Mouse (Mus musculus) heart, embryonic 12.5 days (tissue): ENCODE data around the gene Tbxas1. TPM values are rescaled to one million over a fixed set of nuclear protein-coding genes. Genes with fewer than 3 reads are reported as not detected.

ENCODE experiments used
- ATAC-seq: fragments of 200-750 bp; cut with Nextera tagmentation; 2 replicates; pipeline ENCODE4 v1.8.0; 2017; ENCODE audit warnings: moderate TSS enrichment, moderate library complexity; ENCODE audit not compliant: insufficient number of reproducible peaks, low FRiP score
- H3K27ac ChIP-seq: fragments of 300-500 bp; sonication (generic); 2 replicates; pipeline ENCODE4 v1.5.1; 2016; ENCODE audit warnings: mild to moderate bottlenecking, moderate library complexity; ENCODE audit not compliant: poor library complexity, severe bottlenecking
- H3K27me3 ChIP-seq: fragments of 300-500 bp; sonication (generic); replicated peaks from 2 replicates; pipeline ENCODE4 v1.6.1; 2016; ENCODE audit warnings: mild to moderate bottlenecking, moderate library complexity
- H3K36me3 ChIP-seq: fragments of 300-500 bp; sonication (generic); 2 replicates; pipeline ENCODE4 v1.6.1; 2016; ENCODE audit warnings: mild to moderate bottlenecking, moderate library complexity
- H3K4me1 ChIP-seq: fragments of 300-500 bp; sonication (generic); replicated peaks from 2 replicates; pipeline ENCODE4 v1.6.1; 2016; ENCODE audit warnings: mild to moderate bottlenecking
- H3K4me2 ChIP-seq: fragments of 300-500 bp; sonication (generic); 2 replicates; pipeline ENCODE4 v1.6.1; 2016; ENCODE audit warnings: mild to moderate bottlenecking, moderate library complexity
- H3K4me3 ChIP-seq: fragments of 300-500 bp; sonication (generic); 2 replicates; pipeline ENCODE4 v1.5.1; 2016; ENCODE audit warnings: mild to moderate bottlenecking
- H3K9ac ChIP-seq: fragments of 300-500 bp; sonication (generic); 2 replicates; pipeline ENCODE4 v1.6.1; 2016; ENCODE audit warnings: mild to moderate bottlenecking, moderate library complexity
- H3K9me3 ChIP-seq: fragments of 300-500 bp; sonication (generic); replicated peaks from 2 replicates; pipeline ENCODE4 v1.6.1; 2016; ENCODE audit warnings: mild to moderate bottlenecking, moderate library complexity
- WGBS: fragments of 180-500 bp; shearing (Covaris S2); methylation state at CpG from one replicate; pipeline ENCODE4 v1.1.7; 2016; 5-methylcytosine and 5-hydroxymethylcytosine counted together
- polyA plus RNA-seq: library from polyadenylated mRNA; unstranded; fragments of >200 nt; fragmentation: Nextera tagmentation; extraction: Ambion mirVana; gene quantifications from 2 replicates; pipeline ENCODE4 v1.2.1, GENCODE M21; 2016

The Tbxas1 gene
- polyA plus RNA-seq, 1 experiment from 2014 or later: 3.4 TPM

DNA sequence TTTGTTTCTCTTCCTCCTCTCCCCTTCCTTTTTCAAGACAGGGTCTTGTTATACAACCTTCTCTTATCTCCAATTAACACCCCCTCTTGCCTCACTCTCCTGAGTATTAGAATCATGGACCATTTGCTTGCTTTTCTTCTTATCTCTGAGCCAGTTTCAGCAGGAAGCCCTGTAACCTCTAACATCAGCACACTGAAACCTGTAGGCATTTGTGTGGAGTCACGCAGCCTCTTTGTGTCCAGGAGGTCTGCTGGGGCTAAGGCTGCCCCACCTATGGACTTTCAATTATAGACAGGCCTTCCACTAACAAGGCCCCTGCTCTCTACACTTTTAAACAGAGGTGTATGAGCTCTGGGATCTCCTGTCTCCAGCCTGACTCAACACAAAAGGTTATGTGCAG is 146.7 kb downstream of the Tbxas1 start:
- WGBS: 53% methylated on average over 1 of the region's 1 CpGs
- Histone ChIP-seq H3K27ac (no peak overlapping the region), H3K4me2 (no peak overlapping the region), H3K4me1 (peaks cover 49% of the 10 kb centered on the region), H3K4me3 (no peak overlapping the region), H3K27me3 (no peaks in the 10 kb centered on the region), H3K9ac (no peak overlapping the region), H3K36me3 (no peaks in the 10 kb centered on the region), H3K9me3 (no peaks in the 10 kb centered on the region)
- ATAC-seq: no peak

- Histone ChIP-seq H3K4me3 (no peak overlapping the region), H3K4me1 (peaks cover 43% of the 10 kb centered on the region), H3K27ac (no peak overlapping the region), H3K9ac (no peak overlapping the region), H3K4me2 (no peak overlapping the region), H3K9me3 (no peaks in the 10 kb centered on the region), H3K36me3 (no peaks in the 10 kb centered on the region), H3K27me3 (no peaks in the 10 kb centered on the region)
- no peak for ATAC-seq
- WGBS: 59% methylated on average over 7 of the region's 7 CpGs
Measured at GRCm38 (mm10) chr6:39022461-39023181, 147.4 kb downstream of the Tbxas1 start.

- Histone ChIP-seq H3K4me3 (no peak overlapping the region), H3K36me3 (no peaks in the 10 kb centered on the region), H3K4me2 (no peak overlapping the region), H3K27ac (peak overlapping the region; percentile 31; the same call in 1 of the 2 replicates), H3K9me3 (no peaks in the 10 kb centered on the region), H3K4me1 (peaks cover 33% of the 10 kb centered on the region), H3K9ac (no peak overlapping the region), H3K27me3 (no peaks in the 10 kb centered on the region)
- no peak for ATAC-seq
- WGBS: 55% methylated on average over 4 of the region's 4 CpGs
Measured at GRCm38 (mm10) chr6:39024631-39025030, 149.4 kb downstream of the Tbxas1 start.

GRCm38 (mm10) chr6:39025038-39025437 is 149.8 kb downstream of the Tbxas1 start:
- no peak for ATAC-seq
- Histone ChIP-seq H3K27me3 (no peaks in the 10 kb centered on the region), H3K4me2 (no peak overlapping the region), H3K9me3 (no peaks in the 10 kb centered on the region), H3K4me1 (peaks cover 30% of the 10 kb centered on the region), H3K9ac (no peak overlapping the region), H3K4me3 (no peak overlapping the region), H3K36me3 (no peaks in the 10 kb centered on the region), H3K27ac (peak overlapping the region; percentile 31; the same call in 1 of the 2 replicates)
- 27% methylated on average over 7 of the region's 7 CpGs for WGBS

GRCm38 (mm10) chr6:39030714-39031113 is 155.5 kb downstream of the Tbxas1 start:
- WGBS: 75% methylated on average over 4 of the region's 4 CpGs
- Histone ChIP-seq H3K27me3 (no peaks in the 10 kb centered on the region), H3K4me2 (no peak overlapping the region), H3K9ac (no peak overlapping the region), H3K9me3 (no peaks in the 10 kb centered on the region), H3K36me3 (no peaks in the 10 kb centered on the region), H3K27ac (no peak overlapping the region), H3K4me3 (no peak overlapping the region), H3K4me1 (no peaks in the 10 kb centered on the region)
- ATAC-seq: no peak

DNA sequence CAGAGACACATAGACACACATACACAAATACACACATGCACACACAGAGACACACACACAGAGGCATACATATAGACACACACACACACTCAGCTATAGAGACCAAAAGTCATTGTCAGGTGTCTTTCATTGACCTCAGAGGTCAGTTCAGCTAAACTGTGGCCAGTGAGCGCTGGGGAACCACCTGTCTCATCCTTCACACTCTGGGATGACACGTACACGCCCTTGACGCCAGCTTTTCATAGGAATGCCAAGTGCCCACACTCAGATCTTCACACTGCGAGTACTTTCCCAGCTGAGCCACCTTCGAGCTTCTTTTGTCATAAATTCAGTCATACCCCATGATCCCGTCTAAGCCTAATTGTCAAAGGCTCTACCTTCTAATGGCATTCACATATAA is 158.5 kb downstream of the Tbxas1 start:
- Histone ChIP-seq H3K9ac (no peak overlapping the region), H3K27me3 (no peaks in the 10 kb centered on the region), H3K36me3 (no peaks in the 10 kb centered on the region), H3K4me2 (no peak overlapping the region), H3K9me3 (no peaks in the 10 kb centered on the region), H3K4me3 (no peak overlapping the region), H3K27ac (no peak overlapping the region), H3K4me1 (no peaks in the 10 kb centered on the region)
- WGBS: 78% methylated on average over 7 of the region's 7 CpGs
- ATAC-seq: no peak

DNA sequence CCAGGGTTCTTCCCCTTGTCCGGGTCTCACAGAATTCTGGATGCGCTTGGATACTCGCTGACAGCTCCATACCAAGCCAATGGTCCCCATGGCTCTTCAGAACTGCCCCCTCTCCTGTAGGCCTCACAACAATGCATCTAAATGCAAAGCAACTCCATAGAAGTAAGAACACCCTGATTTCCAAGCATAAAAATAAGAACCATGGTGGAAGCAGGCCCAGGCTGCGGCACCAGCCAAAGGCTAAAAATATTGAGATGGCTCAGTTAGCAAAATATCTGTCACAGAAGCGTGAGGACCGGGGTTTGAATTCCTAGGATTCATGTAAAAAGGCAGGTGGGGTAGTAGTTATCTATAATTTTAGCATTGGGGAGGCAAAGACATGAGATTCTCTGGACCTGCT is 159.8 kb downstream of the Tbxas1 start:
- 87% methylated on average over 6 of the region's 6 CpGs for WGBS
- no peak overlapping the region for H3K27ac ChIP-seq
- H3K4me1 ChIP-seq: no peaks in the 10 kb centered on the region
- H3K27me3 ChIP-seq: no peaks in the 10 kb centered on the region
- ATAC-seq: no peak
- no peaks in the 10 kb centered on the region for H3K36me3 ChIP-seq
- no peak overlapping the region for H3K4me2 ChIP-seq
- no peak overlapping the region for H3K4me3 ChIP-seq
- no peaks in the 10 kb centered on the region for H3K9me3 ChIP-seq
- no peak overlapping the region for H3K9ac ChIP-seq

DNA sequence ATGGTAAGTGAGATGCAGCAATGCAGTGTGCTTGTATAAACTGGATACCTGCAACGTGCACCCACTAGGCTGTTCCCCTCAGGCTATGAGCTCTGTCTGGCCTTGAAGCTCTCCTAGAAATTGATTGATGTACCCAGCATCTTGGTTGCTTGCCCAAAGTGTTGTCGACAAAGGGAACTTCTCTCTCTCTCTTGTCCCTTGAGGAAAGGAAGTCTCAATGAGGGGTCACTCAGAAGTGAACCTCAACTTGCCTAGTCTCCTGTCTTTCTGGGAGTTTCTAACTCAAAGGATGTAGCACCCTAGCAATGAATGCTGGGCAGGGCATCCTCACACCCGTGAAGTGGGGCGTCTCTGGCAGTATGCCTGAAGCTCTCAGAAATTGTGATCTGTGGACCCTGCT is 161.0 kb downstream of the Tbxas1 start:
- 83% methylated on average over 4 of the region's 4 CpGs for WGBS
- no peaks in the 10 kb centered on the region for H3K36me3 ChIP-seq
- ATAC-seq: no peak
- no peaks in the 10 kb centered on the region for H3K4me1 ChIP-seq
- no peaks in the 10 kb centered on the region for H3K9me3 ChIP-seq
- no peak overlapping the region for H3K9ac ChIP-seq
- H3K4me3 ChIP-seq: no peak overlapping the region
- no peak overlapping the region for H3K27ac ChIP-seq
- no peak overlapping the region for H3K4me2 ChIP-seq
- no peaks in the 10 kb centered on the region for H3K27me3 ChIP-seq

DNA sequence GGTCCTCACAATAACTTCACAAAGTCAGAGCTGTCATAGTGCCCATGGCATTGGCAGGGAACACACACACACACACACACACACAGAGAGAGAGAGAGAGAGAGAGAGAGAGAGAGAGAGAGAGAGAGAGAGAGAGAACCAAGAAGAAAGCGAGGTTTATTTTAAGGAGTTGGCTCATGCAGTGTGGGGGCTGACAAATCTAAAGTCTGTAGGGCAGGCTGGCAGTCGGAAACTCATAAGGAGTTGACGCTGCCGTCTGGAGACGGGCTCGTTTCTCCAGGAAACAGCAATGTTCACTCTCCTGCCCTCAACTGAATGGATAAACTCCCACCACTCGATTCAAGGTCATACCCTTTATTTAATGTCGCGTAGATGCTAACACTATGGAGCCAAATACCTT is 165.2 kb downstream of the Tbxas1 start:
- no peak overlapping the region for H3K9ac ChIP-seq
- WGBS: 70% methylated on average over 9 of the region's 9 CpGs

DNA sequence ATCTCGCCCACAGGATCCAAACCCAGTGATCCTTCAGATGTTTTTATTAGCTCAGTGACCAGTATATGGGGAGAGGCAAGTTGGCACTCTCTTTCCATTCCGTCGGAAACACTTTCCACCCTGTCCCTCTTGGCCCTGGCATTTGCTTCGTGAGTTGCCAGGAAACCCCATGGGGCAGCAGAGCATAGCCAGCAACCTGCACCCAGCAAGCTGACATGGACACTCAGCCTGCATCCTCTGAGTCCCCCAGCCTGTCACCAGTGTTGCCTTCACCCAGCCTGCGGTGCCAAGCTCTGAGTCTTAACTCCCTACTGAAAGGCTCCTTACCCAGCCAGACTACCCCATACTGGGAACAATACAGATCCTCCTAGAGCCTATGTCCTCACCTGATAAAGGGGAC is 173.9 kb downstream of the Tbxas1 start:
- WGBS: 48% methylated on average over 5 of the region's 5 CpGs
- Histone ChIP-seq H3K36me3 (no peaks in the 10 kb centered on the region), H3K9ac (no peak overlapping the region), H3K27me3 (no peaks in the 10 kb centered on the region), H3K4me2 (no peak overlapping the region), H3K4me3 (no peak overlapping the region), H3K27ac (no peak overlapping the region), H3K9me3 (no peaks in the 10 kb centered on the region), H3K4me1 (peaks cover 20% of the 10 kb centered on the region)
- ATAC-seq: no peak

More for the DNA sequence above, 165.2 kb downstream of the Tbxas1 start:
- H3K27me3 ChIP-seq: no peaks in the 10 kb centered on the region
- no peaks in the 10 kb centered on the region for H3K9me3 ChIP-seq
- H3K4me2 ChIP-seq: no peak overlapping the region
- H3K36me3 ChIP-seq: no peaks in the 10 kb centered on the region
- no peaks in the 10 kb centered on the region for H3K4me1 ChIP-seq
- no peak overlapping the region for H3K4me3 ChIP-seq
- no peak overlapping the region for H3K27ac ChIP-seq
- no peak for ATAC-seq

DNA sequence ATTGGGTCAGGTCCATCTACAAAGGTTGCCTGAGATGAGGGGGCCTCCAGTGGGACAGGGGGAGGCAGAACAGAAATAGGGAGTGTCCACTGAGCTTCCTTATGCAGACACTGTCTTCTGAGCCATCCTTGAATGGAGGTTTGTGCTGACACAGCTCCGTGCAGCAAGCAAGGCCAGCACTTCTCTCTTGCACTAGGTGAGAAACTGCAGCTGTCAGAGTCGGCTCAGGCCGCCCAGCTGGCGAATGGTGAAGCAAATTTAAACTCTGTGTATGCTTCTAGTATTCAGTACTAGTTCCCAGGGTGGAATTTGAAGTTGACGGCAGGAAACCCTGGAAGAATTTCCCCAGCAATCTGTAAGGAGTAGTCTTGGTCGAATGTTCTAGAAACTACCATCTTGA is 175.6 kb downstream of the Tbxas1 start:
- WGBS: 55% methylated on average over 6 of the region's 6 CpGs
- no peak overlapping the region for H3K27ac ChIP-seq
- H3K9ac ChIP-seq: no peak overlapping the region
- no peak for ATAC-seq
- peaks cover 25% of the 10 kb centered on the region for H3K4me1 ChIP-seq
- no peaks in the 10 kb centered on the region for H3K9me3 ChIP-seq
- no peak overlapping the region for H3K4me3 ChIP-seq
- H3K27me3 ChIP-seq: no peaks in the 10 kb centered on the region
- no peaks in the 10 kb centered on the region for H3K36me3 ChIP-seq
- H3K4me2 ChIP-seq: no peak overlapping the region
